Comparison of ENCODE assay signal across 9 mouse cellular contexts in the genomic region with DNA sequence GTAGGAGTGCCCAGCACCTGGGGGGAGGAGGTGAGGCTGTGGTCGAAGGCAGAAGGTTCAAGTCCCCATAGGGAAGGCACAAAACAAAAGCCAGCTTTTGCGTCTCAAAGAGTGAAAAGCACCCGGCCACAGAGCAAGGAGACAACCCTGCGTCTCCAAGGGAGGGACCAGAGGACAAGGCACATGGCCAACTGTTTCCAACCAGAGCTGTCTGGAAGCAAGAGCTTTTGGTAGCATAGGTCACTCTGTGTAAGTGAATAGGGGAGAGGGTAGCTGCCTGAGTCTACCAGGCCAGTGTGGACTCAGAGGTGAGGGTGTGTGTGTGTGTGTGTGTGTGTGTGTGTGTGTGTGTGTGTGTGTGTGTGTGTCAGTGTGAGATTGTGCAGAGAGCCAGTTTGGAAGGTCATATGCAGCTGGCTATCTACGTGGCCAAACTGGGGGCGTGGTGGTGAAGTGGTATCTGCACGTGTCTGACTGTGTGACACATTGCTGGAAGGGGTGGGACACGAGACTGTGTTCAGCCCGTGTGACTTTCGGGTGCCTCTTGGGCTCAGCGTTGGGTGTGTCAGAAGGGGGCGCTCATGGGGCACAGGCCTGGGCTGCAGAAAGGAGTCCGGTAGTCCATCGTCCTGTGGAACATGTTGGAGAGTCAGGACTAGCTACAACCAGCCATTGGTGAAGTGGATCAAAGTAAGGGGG. TPM values are rescaled to one million over a fixed set of nuclear protein-coding genes. Genes with fewer than 3 reads are reported as not detected.
DNase-seq lines count a peak whose midpoint lies in the region.
"Had no signal": no experiment of that assay in that cellular context is flagged by ENCODE, and none has a peak within 500 bp of the region (broad histone marks: within the 10 kb centered on the region; RNA-seq: fewer than 3 reads in every experiment).

No protein-coding gene starts in this region.

- peak; percentile 44 to 76 for DNase-seq in urinary bladder, adult 18-20 months (ENCODE audit: low spot score in 2 of 2)
- DNase-seq in urinary bladder, adult 2 months (ENCODE audit: low spot score): no peak
- DNase-seq in gastrocnemius, postnatal 10 days: peak; percentile 62
- peak; percentile 68 for DNase-seq in kidney, postnatal 10 days
- DNase-seq in skeletal muscle tissue, adult 2 months (ENCODE audit: low read depth, low spot score): peak; percentile 90
- DNase-seq in spleen, adult 12 weeks (ENCODE audit: low spot score): no peak
- no peak for DNase-seq in left cerebral cortex, adult 11 months (ENCODE audit: low spot score)
- no peak for DNase-seq in cerebellum, adult 11 months

RNA-seq across cellular contexts. Expression of a gene that starts 47.1 kb away (rescaled TPM):
- polyA plus RNA-seq in urinary bladder, adult 2 months (2012; rRNA removed): 1.4 and 1.6 TPM in 2 replicates
- total RNA-seq in gastrocnemius, postnatal 10 days (2021): not detected
- polyA plus RNA-seq: limb, embryonic 13.5 days had no signal

Comparison
In these comparisons a context has a peak if more than half of its experiments do, and no peak if none do; other contexts are left out.
1. DNase-seq: peak in urinary bladder, adult 18-20 months (2 of 2), gastrocnemius, postnatal 10 days (single experiment), kidney, postnatal 10 days (single experiment) and skeletal muscle tissue, adult 2 months (single experiment); none in urinary bladder, adult 2 months (single experiment), spleen, adult 12 weeks (single experiment), left cerebral cortex, adult 11 months (single experiment) and cerebellum, adult 11 months (single experiment).